ENCODE assay signal across 8 mouse cellular contexts in genomic region chr19:7611942-7612757, GRCm38 (mm10). TPM values are rescaled to one million over a fixed set of nuclear protein-coding genes. Genes with fewer than 3 reads are reported as not detected.
DNase-seq lines count a peak whose midpoint lies in the region; ATAC-seq and TF ChIP-seq lines count a peak whose summit lies in the region.

Gene Hrasls5 (plus strand): TSS chr19:7612541.

- intact Hi-C loops in left cerebral cortex, adult 2 months (cut with DNase I) = no loop called here
- intact Hi-C loops in left cerebral cortex, postnatal 4 days (cut with DNase I) = no loop called here

- H3K27me3 ChIP-seq in heart, embryonic 14.5 days (ENCODE audit: control insufficient read depth, insufficient read depth, low read length) = peaks cover 20% of the 10 kb centered on the region; the same call in 1 of the 2 replicates
- peaks cover 5% of the 10 kb centered on the region; the same call in 1 of the 2 replicates for H3K27me3 ChIP-seq in midbrain, embryonic 11.5 days (ENCODE audit: control insufficient read depth, insufficient read depth, low read length)
- H3K27me3 ChIP-seq in testis, adult 2 months (ENCODE audit: control insufficient read depth, insufficient read depth, low read length) = no peaks in the 10 kb centered on the region

- peak within 1 kb of the TSS; percentile 48 for H3K4me3 ChIP-seq in left cerebral cortex, adult 2 months
- H3K4me3 ChIP-seq in heart, embryonic 14.5 days (ENCODE audit: control insufficient read depth in 1 of 2, insufficient read depth in 1 of 2, low read depth in 1 of 2, low read length in 2 of 2) = peak within 1 kb of the TSS; percentile 47 to 48
- H3K4me3 ChIP-seq in midbrain, embryonic 11.5 days (ENCODE audit: low read depth, low read length) = peak within 1 kb of the TSS; percentile 23
- peak within 1 kb of the TSS; percentile 87 for H3K4me3 ChIP-seq in testis, adult 2 months (ENCODE audit: control insufficient read depth, low read depth, low read length)

- no peaks in the 10 kb centered on the region for H3K36me3 ChIP-seq in heart, embryonic 14.5 days (ENCODE audit: control insufficient read depth, insufficient read depth, low read length)
- no peaks in the 10 kb centered on the region for H3K36me3 ChIP-seq in midbrain, embryonic 11.5 days (ENCODE audit: control insufficient read depth, insufficient read depth, low read length)
- H3K36me3 ChIP-seq in testis, adult 2 months (ENCODE audit: control insufficient read depth, insufficient read depth, low read length) = no peaks in the 10 kb centered on the region

- TF ChIP-seq CTCF in left cerebral cortex, adult 2 months (IDR thresholded peaks at IDR 0.05) = peak; percentile 9
- no peak for TF ChIP-seq CTCF in testis, adult 2 months (IDR thresholded peaks at IDR 0.05; ENCODE audit: control insufficient read depth, insufficient read depth, insufficient replicate concordance, low read depth, low read length)

- no peak within 1 kb of the TSS for H3K27ac ChIP-seq in left cerebral cortex, adult 2 months
- no peak within 1 kb of the TSS for H3K27ac ChIP-seq in heart, embryonic 14.5 days (replicated peaks in 1 of 2; ENCODE audit: control insufficient read depth in 1 of 2, insufficient read depth in 1 of 2, low read depth in 2 of 2, low read length in 2 of 2)
- no peak within 1 kb of the TSS for H3K27ac ChIP-seq in midbrain, embryonic 11.5 days (ENCODE audit: low read depth, low read length)
- H3K27ac ChIP-seq in testis, adult 2 months (ENCODE audit: control insufficient read depth, insufficient read depth, low read depth, low read length) = peak within 1 kb of the TSS; percentile 91

- TF ChIP-seq POLR2A in testis, adult 2 months (IDR thresholded peaks at IDR 0.05; ENCODE audit: control insufficient read depth, low read depth, low read length) = peak; percentile 84; the same call in 1 of the 2 replicates

- H3K4me2 ChIP-seq in heart, embryonic 14.5 days (ENCODE audit: low read length) = peak within 1 kb of the TSS; percentile 95
- peak within 1 kb of the TSS; percentile 73 for H3K4me2 ChIP-seq in midbrain, embryonic 11.5 days

- peaks cover 9 to 17% of the 10 kb centered on the region in 2 experiments for H3K4me1 ChIP-seq in heart, embryonic 14.5 days (ENCODE audit: control insufficient read depth in 2 of 2, insufficient read depth in 2 of 2, low read length in 2 of 2)
- H3K4me1 ChIP-seq in midbrain, embryonic 11.5 days (ENCODE audit: control insufficient read depth, insufficient read depth, low read length) = peaks cover 8% of the 10 kb centered on the region
- peaks cover 12% of the 10 kb centered on the region for H3K4me1 ChIP-seq in testis, adult 2 months (ENCODE audit: control insufficient read depth, insufficient read depth, low read length)

- peak; percentile 15; the same call in 1 of the 2 replicates for ATAC-seq in heart, embryonic 14.5 days (ENCODE audit: insufficient number of reproducible peaks, insufficient read depth, low FRiP score, low read depth)
- peak; percentile 68; the same call in 1 of the 2 replicates for ATAC-seq in midbrain, embryonic 11.5 days (ENCODE audit: low FRiP score)

- peak; percentile 69 to 74 for DNase-seq in left cerebral cortex, adult 2 months (ENCODE audit: extremely low spot score in 1 of 2, low spot score in 2 of 2)
- no peak for DNase-seq in left cerebral cortex, postnatal 4 days
- DNase-seq in embryo, embryonic 10.5 days (ENCODE audit: low spot score) = peak; percentile 40
- peak; percentile 33 to 55 for DNase-seq in layer of hippocampus, postnatal 10 days (ENCODE audit: low spot score in 2 of 2)
- peak; percentile 89 for DNase-seq in midbrain, embryonic 11.5 days (ENCODE audit: low spot score, missing footprints)
- no peak for DNase-seq in ovary, postnatal 14 days (ENCODE audit: low spot score)

- 3% methylated on average over 50 of the region's 54 CpGs for WGBS in heart, embryonic 14.5 days
- 3% methylated on average over 54 of the region's 54 CpGs for WGBS in midbrain, embryonic 11.5 days

- H3K9me3 ChIP-seq in heart, embryonic 14.5 days (ENCODE audit: control insufficient read depth, low read length) = no peaks in the 10 kb centered on the region
- no peaks in the 10 kb centered on the region for H3K9me3 ChIP-seq in midbrain, embryonic 11.5 days (ENCODE audit: control insufficient read depth, low read length)

- peak within 1 kb of the TSS; percentile 65 for H3K9ac ChIP-seq in heart, embryonic 14.5 days (ENCODE audit: low read length)
- 0 out of 2 replicates have a peak within 1 kb of the TSS, but pooled peaks have one; percentile 21 for H3K9ac ChIP-seq in midbrain, embryonic 11.5 days (ENCODE audit: low read length)

RNA-seq across cellular contexts. Expression of gene Hrasls5, which starts in this region (rescaled TPM):
- total RNA-seq in left cerebral cortex, adult 2 months (2021) = not detected
- total RNA-seq in left cerebral cortex, postnatal 4 days (2021) = not detected
- not detected in 2 replicates for polyA plus RNA-seq in heart, embryonic 14.5 days (2014; fragmentation: Nextera tagmentation; extraction: Ambion mirVana)
- total RNA-seq in layer of hippocampus, postnatal 10 days (2021) = not detected
- not detected in 2 replicates for polyA plus RNA-seq in midbrain, embryonic 11.5 days (2014; fragmentation: Nextera tagmentation; extraction: Ambion mirVana)
- polyA plus RNA-seq in testis, adult 2 months (2012; rRNA removed) = 2,582 and 2,785 TPM in 2 replicates

Comparison
In these comparisons a context has a peak if more than half of its experiments do, and no peak if none do; other contexts are left out.
1. RNA of gene Hrasls5 (polyA plus RNA-seq): 2,582 to 2,785 TPM in testis, adult 2 months; not detected in heart, embryonic 14.5 days and not detected in midbrain, embryonic 11.5 days; every median in the first group is over 1,000 times any median in the second.
2. Peak in DNase-seq and H3K4me3 ChIP-seq in left cerebral cortex, adult 2 months; RNA of the gene not detected or under 1 TPM.
3. Peak in ATAC-seq, H3K4me3 ChIP-seq, H3K9ac ChIP-seq and H3K4me2 ChIP-seq in heart, embryonic 14.5 days; RNA of the gene not detected or under 1 TPM.
4. Peak in DNase-seq in layer of hippocampus, postnatal 10 days; RNA of the gene not detected or under 1 TPM.
5. Peak in DNase-seq, ATAC-seq, H3K4me3 ChIP-seq, H3K9ac ChIP-seq and H3K4me2 ChIP-seq in midbrain, embryonic 11.5 days; RNA of the gene not detected or under 1 TPM.
6. H3K4me3 ChIP-seq: peak in every context shown above with its lines; median percentile 87 in testis, adult 2 months; 48 in left cerebral cortex, adult 2 months; 48 in heart, embryonic 14.5 days; 23 in midbrain, embryonic 11.5 days.